Mouse (Mus musculus): Measurements from ENCODE around the gene Pbp2.

DNA sequence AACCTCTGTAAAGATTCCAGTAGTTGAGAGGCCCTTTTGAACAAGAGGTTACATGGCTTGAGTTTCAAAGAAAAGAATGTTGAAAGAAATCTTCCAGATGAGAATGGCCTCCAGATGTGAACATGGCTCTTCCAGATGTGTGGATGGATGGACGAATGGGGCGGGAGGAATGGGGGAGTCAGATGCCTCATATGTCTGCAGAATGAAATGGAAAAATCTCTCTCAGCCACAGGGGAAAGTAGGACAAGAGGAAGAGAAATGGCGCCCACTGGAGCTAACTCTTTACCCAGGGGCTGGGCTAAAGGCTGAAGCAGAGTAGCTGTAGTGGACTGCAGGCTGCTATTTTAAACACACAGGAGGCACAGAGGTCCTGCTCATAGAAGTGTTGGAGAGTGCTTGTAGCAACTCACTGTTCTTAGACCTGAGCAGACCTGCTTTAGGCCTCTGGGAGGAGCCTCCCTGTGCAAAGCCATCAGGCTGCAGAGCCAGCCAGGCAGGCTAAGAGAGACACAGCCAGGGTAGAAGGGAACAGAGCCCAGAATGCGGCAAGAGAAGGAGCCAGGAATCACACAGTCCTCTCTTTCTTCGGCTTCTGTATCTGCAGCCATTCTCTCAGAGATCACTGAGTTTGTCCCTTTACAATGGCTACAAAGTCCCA, 23.9 kb upstream of the Pbp2 start:
- no peak for TF ChIP-seq CTCF (IDR thresholded peaks at IDR 0.05)
- no peak for TF ChIP-seq POLR2A (IDR thresholded peaks at IDR 0.05; ENCODE audit: insufficient read depth, low read depth, low read length)
